Mouse (Mus musculus) embryonic facial prominence, embryonic 12.5 days (tissue): Measurements from ENCODE around the gene Cep350. TPM values are rescaled to one million over a fixed set of nuclear protein-coding genes. Genes with fewer than 3 reads are reported as not detected.

Experiments used
- ATAC-seq: fragments of 200-750 bp; cut with Nextera tagmentation; 2 replicates; pipeline ENCODE4 v1.8.0; 2017; ENCODE audit not compliant: insufficient number of reproducible peaks, insufficient read depth, low FRiP score, low TSS enrichment
- H3K27ac ChIP-seq: fragments of 300-500 bp; sonication (generic); 2 replicates; pipeline ENCODE4 v1.5.1; 2016; ENCODE audit warnings: mild to moderate bottlenecking
- H3K27me3 ChIP-seq: fragments of 300-500 bp; sonication (generic); 2 replicates; pipeline ENCODE4 v1.6.1; 2016; ENCODE audit warnings: mild to moderate bottlenecking, moderate library complexity
- H3K36me3 ChIP-seq: fragments of 300-500 bp; sonication (generic); 2 replicates; pipeline ENCODE4 v1.6.1; 2016; ENCODE audit warnings: mild to moderate bottlenecking
- H3K4me1 ChIP-seq: fragments of 300-500 bp; sonication (generic); 2 replicates; pipeline ENCODE4 v1.6.1; 2016
- H3K4me2 ChIP-seq: fragments of 300-500 bp; sonication (generic); replicated peaks from 2 replicates; pipeline ENCODE4 v1.6.1; 2016; ENCODE audit warnings: mild to moderate bottlenecking, moderate library complexity
- H3K4me3 ChIP-seq: fragments of 300-500 bp; sonication (generic); 2 replicates; pipeline ENCODE4 v1.5.1; 2016; ENCODE audit warnings: mild to moderate bottlenecking
- H3K9ac ChIP-seq: fragments of 300-500 bp; sonication (generic); 2 replicates; pipeline ENCODE4 v1.6.1; 2016; ENCODE audit warnings: mild to moderate bottlenecking, moderate library complexity
- H3K9me3 ChIP-seq: fragments of 300-500 bp; sonication (generic); 2 replicates; pipeline ENCODE4 v1.6.1; 2016; ENCODE audit warnings: mild to moderate bottlenecking, moderate library complexity
- WGBS: fragments of 180-500 bp; shearing (Covaris S2); methylation state at CpG from one replicate; pipeline ENCODE4 v1.1.7; 2016; 5-methylcytosine and 5-hydroxymethylcytosine counted together
- polyA plus RNA-seq: library from polyadenylated mRNA; unstranded; fragments of >200 nt; fragmentation: Nextera tagmentation; extraction: Ambion mirVana; gene quantifications from 2 replicates; pipeline ENCODE4 v1.2.1, GENCODE M21; 2016

Cep350 gene
- polyA plus RNA-seq, result 12.5 and 15.6 TPM in 2 replicates

DNA sequence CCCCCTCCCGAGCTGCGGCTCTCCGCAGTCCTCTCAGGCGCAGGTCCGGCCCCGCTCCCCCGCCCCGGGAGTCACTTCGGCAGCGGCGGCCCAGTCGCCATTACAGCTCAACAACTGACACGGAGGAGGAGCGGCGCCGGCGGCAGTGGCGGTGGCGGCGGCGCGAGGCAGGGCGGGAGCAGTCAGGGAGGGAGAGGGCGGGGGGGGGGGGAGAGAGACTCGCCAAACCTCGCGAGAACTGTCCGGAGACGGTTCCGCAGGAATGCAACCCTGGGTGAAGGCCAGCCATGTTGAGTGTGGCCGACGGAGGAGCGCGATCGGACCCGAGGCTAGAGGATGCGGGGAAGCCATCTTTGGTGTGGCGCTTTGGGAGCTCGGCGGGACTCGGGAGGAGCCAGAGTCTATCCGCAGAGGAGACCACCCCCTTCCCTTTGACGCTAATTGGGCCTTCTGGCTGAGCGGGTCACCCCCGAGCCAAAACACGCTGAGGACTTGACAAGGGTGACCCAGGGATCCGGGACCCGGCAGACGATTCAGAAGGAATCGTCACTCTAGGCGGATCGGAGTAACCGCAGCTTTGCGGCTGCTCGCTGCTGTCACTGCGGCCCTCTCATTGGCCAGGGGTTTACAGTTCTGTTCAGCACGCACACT is at the start of gene Cep350:
Gene Cep350, minus strand, starts transcription at position 188 of the 651 bp plus-strand sequence.
- H3K27me3 ChIP-seq, result no peaks in the 10 kb centered on the region
- H3K9me3 ChIP-seq, result no peaks in the 10 kb centered on the region
- H3K9ac ChIP-seq, result peak within 1 kb of the TSS; percentile 98
- peaks cover 8% of the 10 kb centered on the region for H3K4me1 ChIP-seq
- WGBS, result under 1% methylated on average over 45 of the region's 57 CpGs
- peak within 1 kb of the TSS; percentile 79 for H3K4me2 ChIP-seq
- peak within 1 kb of the TSS; percentile 98 for H3K4me3 ChIP-seq
- ATAC-seq, result peak; percentile 99
- peak within 1 kb of the TSS; percentile 91 for H3K27ac ChIP-seq
- H3K36me3 ChIP-seq, result no peaks in the 10 kb centered on the region

- WGBS, result 91% methylated on average over 1 of the region's 1 CpGs
Observed at GRCm38 (mm10) chr1:156020402-156020801, 47.3 kb upstream of the Cep350 start.

DNA sequence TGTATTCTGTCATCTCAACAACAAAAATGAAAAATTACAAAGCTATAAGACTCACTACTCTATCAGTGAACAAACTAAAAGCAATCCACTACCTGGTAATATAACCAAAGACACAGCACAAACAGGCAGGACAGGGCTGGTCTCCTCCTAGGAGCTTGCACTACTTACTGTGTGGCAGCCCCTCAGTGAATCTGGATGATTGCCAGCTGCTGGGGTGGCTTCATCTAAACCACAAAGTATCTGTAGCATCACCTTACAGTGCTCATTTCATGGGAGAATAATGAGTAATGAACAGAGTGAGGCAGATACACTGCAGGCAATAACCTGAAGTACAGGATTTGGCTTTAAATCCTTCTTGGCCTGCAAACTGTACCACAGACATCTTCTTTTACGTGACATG is 46.7 kb upstream of the Cep350 start:
- no peaks in the 10 kb centered on the region for H3K27me3 ChIP-seq
- no peaks in the 10 kb centered on the region for H3K9me3 ChIP-seq
- peaks cover 43% of the 10 kb centered on the region for H3K36me3 ChIP-seq
- no peak overlapping the region for H3K4me3 ChIP-seq
- 89% methylated on average over 1 of the region's 1 CpGs for WGBS
- no peak for ATAC-seq
- no peak overlapping the region for H3K27ac ChIP-seq
- no peak overlapping the region for H3K4me2 ChIP-seq
- no peak overlapping the region for H3K9ac ChIP-seq
- H3K4me1 ChIP-seq, result no peaks in the 10 kb centered on the region

More at GRCm38 (mm10) chr1:156020402-156020801, 47.3 kb upstream of the Cep350 start:
- no peak overlapping the region for H3K9ac ChIP-seq
- no peak overlapping the region for H3K4me3 ChIP-seq
- H3K36me3 ChIP-seq, result peaks cover 43% of the 10 kb centered on the region
- H3K27ac ChIP-seq, result no peak overlapping the region
- no peaks in the 10 kb centered on the region for H3K27me3 ChIP-seq
- ATAC-seq, result no peak
- no peaks in the 10 kb centered on the region for H3K9me3 ChIP-seq
- no peaks in the 10 kb centered on the region for H3K4me1 ChIP-seq
- H3K4me2 ChIP-seq, result no peak overlapping the region

GRCm38 (mm10) chr1:156009003-156009402 is 35.9 kb upstream of the Cep350 start:
- Histone ChIP-seq H3K4me2 (no peak overlapping the region), H3K9me3 (no peaks in the 10 kb centered on the region), H3K9ac (no peak overlapping the region), H3K4me3 (no peak overlapping the region), H3K36me3 (peaks cover 42% of the 10 kb centered on the region), H3K27ac (no peak overlapping the region), H3K27me3 (no peaks in the 10 kb centered on the region), H3K4me1 (no peaks in the 10 kb centered on the region)
- WGBS, result 93% methylated on average over 1 of the region's 1 CpGs
- ATAC-seq, result no peak

GRCm38 (mm10) chr1:156005906-156006305 is 32.9 kb upstream of the Cep350 start:
- H3K27me3 ChIP-seq, result no peaks in the 10 kb centered on the region

GRCm38 (mm10) chr1:156003201-156003935 is 30.3 kb upstream of the Cep350 start:
- 87% methylated on average over 7 of the region's 7 CpGs for WGBS
- Histone ChIP-seq H3K36me3 (peaks cover 31% of the 10 kb centered on the region), H3K27me3 (no peaks in the 10 kb centered on the region), H3K4me3 (no peak overlapping the region), H3K9ac (no peak overlapping the region), H3K9me3 (no peaks in the 10 kb centered on the region), H3K4me2 (no peak overlapping the region), H3K4me1 (no peaks in the 10 kb centered on the region), H3K27ac (no peak overlapping the region)
- 0 out of 2 replicates have a peak, but pooled peaks have one; percentile 22 for ATAC-seq

More at GRCm38 (mm10) chr1:156005906-156006305, 32.9 kb upstream of the Cep350 start:
- H3K4me3 ChIP-seq, result no peak overlapping the region
- no peaks in the 10 kb centered on the region for H3K4me1 ChIP-seq
- 93% methylated on average over 11 of the region's 11 CpGs for WGBS
- H3K9ac ChIP-seq, result no peak overlapping the region
- H3K4me2 ChIP-seq, result no peak overlapping the region
- ATAC-seq, result no peak
- no peaks in the 10 kb centered on the region for H3K9me3 ChIP-seq
- peaks cover 35% of the 10 kb centered on the region for H3K36me3 ChIP-seq
- H3K27ac ChIP-seq, result no peak overlapping the region

DNA sequence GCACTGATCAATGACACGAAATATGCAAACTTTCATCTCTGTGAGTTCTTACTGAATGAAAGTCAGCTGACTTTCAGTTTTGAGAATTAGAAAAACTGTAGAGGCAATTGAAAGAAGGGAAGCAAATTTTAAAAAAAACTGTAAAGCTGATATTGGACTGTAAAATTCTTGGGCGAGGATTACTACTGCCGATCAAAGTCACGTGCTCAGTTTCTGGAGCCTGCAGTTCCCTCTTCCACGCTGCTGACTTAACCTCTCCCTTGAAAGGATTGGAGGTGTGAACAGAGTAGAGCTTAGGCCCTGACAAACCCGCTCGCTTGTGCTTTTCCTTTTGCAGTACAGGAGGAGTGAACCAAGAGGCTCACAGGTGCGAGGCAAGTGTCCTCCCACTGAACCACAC is 29.3 kb upstream of the Cep350 start:
- no peak for ATAC-seq
- Histone ChIP-seq H3K27ac (no peak overlapping the region), H3K36me3 (peaks cover 26% of the 10 kb centered on the region), H3K27me3 (no peaks in the 10 kb centered on the region), H3K9ac (no peak overlapping the region), H3K4me3 (no peak overlapping the region), H3K4me2 (no peak overlapping the region), H3K4me1 (no peaks in the 10 kb centered on the region), H3K9me3 (no peaks in the 10 kb centered on the region)
- whole genome bisulfite sequencing, result 92% methylated on average over 8 of the region's 8 CpGs

- no peaks in the 10 kb centered on the region for H3K27me3 ChIP-seq
- WGBS, result 71% methylated on average over 2 of the region's 2 CpGs
- H3K4me3 ChIP-seq, result no peak overlapping the region
Observed at GRCm38 (mm10) chr1:155995612-155996011, 22.6 kb upstream of the Cep350 start.

DNA sequence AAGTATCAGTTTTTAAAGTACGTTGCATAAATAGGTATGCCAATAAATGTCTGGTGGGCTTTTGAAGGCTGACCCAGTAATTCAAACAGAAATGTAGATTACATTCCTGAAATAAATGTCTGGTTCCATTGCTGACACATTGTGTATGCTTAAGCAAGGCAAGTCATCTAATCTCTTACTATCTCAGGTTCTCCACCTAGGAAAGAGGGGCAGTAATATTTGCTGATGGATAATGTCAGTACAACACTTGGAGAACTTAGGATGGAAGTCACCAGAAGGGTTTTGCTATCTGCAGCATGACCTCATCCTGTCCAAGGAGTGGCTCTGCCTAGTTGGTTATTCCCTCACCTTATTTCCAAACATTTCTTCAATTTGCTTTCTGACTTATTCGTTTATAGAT is 21.5 kb upstream of the Cep350 start:
- Histone ChIP-seq H3K4me2 (no peak overlapping the region), H3K4me3 (no peak overlapping the region), H3K27ac (no peak overlapping the region), H3K4me1 (no peaks in the 10 kb centered on the region), H3K9me3 (no peaks in the 10 kb centered on the region), H3K36me3 (no peaks in the 10 kb centered on the region), H3K27me3 (no peaks in the 10 kb centered on the region), H3K9ac (no peak overlapping the region)
- no peak for ATAC-seq
- 81% methylated on average over 2 of the region's 2 CpGs for WGBS

More at GRCm38 (mm10) chr1:155995612-155996011, 22.6 kb upstream of the Cep350 start:
- Histone ChIP-seq H3K27ac (no peak overlapping the region), H3K36me3 (no peaks in the 10 kb centered on the region), H3K4me1 (no peaks in the 10 kb centered on the region), H3K9me3 (no peaks in the 10 kb centered on the region), H3K4me2 (no peak overlapping the region), H3K9ac (no peak overlapping the region)
- no peak for ATAC-seq

GRCm38 (mm10) chr1:155990391-155990790 is 17.3 kb upstream of the Cep350 start:
- ATAC-seq, result no peak
- Histone ChIP-seq H3K36me3 (no peaks in the 10 kb centered on the region), H3K9ac (no peak overlapping the region), H3K4me2 (no peak overlapping the region), H3K27me3 (no peaks in the 10 kb centered on the region), H3K27ac (no peak overlapping the region), H3K4me1 (0 out of 2 replicates have a peak, but pooled peaks cover 3% of the 10 kb centered on the region), H3K4me3 (no peak overlapping the region), H3K9me3 (no peaks in the 10 kb centered on the region)
- 81% methylated on average over 11 of the region's 11 CpGs for WGBS

DNA sequence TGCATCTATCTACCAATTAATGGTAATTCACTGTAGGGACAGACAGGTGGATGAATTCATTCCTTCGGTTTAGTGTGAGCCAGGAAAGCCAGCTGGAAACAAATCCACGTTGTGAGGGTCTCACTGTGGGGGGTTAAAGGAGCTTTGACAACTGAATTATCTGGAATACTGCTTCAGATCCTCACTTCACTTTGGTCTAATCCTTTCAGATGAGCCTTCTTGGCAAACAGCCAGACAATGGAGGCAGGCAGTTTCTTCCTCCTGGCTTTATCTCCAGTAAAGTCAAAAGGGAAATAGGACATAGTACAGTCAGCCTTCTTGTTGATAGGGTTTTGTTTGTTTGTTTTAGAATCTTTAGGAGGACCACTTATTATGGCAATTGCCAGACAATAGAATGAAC is 16.3 kb upstream of the Cep350 start:
- Histone ChIP-seq H3K9me3 (no peaks in the 10 kb centered on the region), H3K4me3 (no peak overlapping the region), H3K9ac (no peak overlapping the region), H3K36me3 (no peaks in the 10 kb centered on the region), H3K27ac (no peak overlapping the region), H3K4me2 (no peak overlapping the region), H3K27me3 (no peaks in the 10 kb centered on the region), H3K4me1 (0 out of 2 replicates have a peak, but pooled peaks cover 3% of the 10 kb centered on the region)
- 23% methylated on average over 2 of the region's 2 CpGs for WGBS
- ATAC-seq, result no peak

DNA sequence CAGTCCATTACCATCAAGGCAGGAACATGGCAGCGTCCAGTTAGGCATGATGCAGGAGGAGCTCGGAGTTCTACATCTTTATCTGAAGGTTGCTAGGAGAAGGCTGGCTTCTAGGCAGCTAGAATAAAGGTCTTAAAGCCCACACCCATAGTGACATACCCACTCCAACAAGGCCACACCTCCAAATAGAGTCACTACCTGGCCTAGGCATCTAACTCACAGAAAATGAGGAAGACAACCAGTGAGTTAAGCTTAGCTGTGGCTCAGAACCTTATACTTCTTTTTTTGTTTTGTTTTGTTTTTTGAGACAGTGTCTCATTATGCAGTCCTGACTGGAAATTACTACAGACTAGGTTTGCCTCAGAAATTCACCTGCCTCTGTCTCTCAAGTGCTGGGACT is 14.6 kb upstream of the Cep350 start:
- WGBS, result 80% methylated on average over 2 of the region's 2 CpGs
- 0 out of 2 replicates have a peak, but pooled peaks cover 3% of the 10 kb centered on the region for H3K4me1 ChIP-seq

More for the DNA sequence above, 14.6 kb upstream of the Cep350 start:
- Histone ChIP-seq H3K27ac (no peak overlapping the region), H3K4me3 (no peak overlapping the region), H3K36me3 (no peaks in the 10 kb centered on the region), H3K9ac (no peak overlapping the region), H3K9me3 (no peaks in the 10 kb centered on the region), H3K4me2 (no peak overlapping the region), H3K27me3 (no peaks in the 10 kb centered on the region)
- no peak for ATAC-seq
